Mouse (Mus musculus) cerebral cortex, adult 2 months (tissue): Measurements from ENCODE around the gene Olfr1206.

Source experiments
- WGBS: fragments of 180-500 bp; shearing (Covaris S2); methylation state at CpG from one replicate; pipeline ENCODE4 v1.1.7; 2018; 5-methylcytosine and 5-hydroxymethylcytosine counted together

The Olfr1206 gene

DNA sequence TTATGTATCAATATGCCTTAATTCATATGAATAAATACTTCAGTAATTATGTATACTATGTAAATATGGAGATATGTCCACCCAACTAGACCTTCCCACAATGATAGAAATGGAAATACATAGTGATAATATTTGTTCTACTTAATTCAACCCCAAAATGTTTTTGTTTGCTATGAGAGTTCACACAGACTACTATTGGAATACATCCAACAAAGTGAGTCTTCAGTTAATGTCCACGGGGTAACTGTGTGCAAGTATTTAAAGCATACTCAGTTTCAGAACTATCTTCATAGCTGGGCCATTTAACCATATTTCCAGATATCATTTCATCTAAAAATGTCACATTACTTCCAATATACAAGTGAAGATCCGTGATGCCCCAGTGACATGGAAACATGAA is at the start of gene Olfr1206:
TSS of gene Olfr1206 (plus strand) at position 301 of the 400 bp plus-strand sequence.
- WGBS, result 75% methylated on average over 2 of the region's 2 CpGs

GRCm38 (mm10) chr2:88814196-88814595 is 48.8 kb upstream of the Olfr1206 start, which contains the start of gene Olfr1202:
Gene Olfr1202 (plus strand): TSS chr2:88814496.
- WGBS, result 69% methylated on average over 1 of the region's 1 CpGs

- 93% methylated on average over 2 of the region's 2 CpGs for WGBS
Measured at GRCm38 (mm10) chr2:88829437-88829836, 33.6 kb upstream of the Olfr1206 start, which contains the start of gene Olfr1205. Gene Olfr1205 (plus strand): TSS chr2:88829737.

- WGBS, result 91% methylated on average over 2 of the region's 2 CpGs
Measured at GRCm38 (mm10) chr2:88838477-88838876, 24.6 kb upstream of the Olfr1206 start.

DNA sequence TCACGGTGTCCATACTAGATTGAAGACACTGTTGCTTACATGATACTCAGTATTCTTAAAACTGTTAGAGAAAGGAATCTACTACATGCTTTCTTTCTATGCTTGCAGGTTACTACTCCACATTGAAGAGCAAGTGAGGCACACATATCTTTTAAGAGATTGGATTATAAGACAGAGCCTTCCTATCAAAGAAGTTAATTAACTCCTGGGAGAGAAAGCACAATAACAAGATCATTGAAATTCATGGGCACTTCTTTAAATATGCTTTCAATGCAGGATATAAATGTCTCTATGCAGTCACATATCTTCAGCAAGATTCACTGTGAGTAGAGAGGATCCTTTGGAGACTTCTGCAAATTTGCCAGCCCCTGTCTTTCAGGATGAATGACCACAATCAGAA is 14.0 kb upstream of the Olfr1206 start, which contains the start of gene Olfr1204:
TSS of gene Olfr1204 (plus strand) at position 301 of the 400 bp plus-strand sequence.
- 89% methylated on average over 1 of the region's 1 CpGs for WGBS

DNA sequence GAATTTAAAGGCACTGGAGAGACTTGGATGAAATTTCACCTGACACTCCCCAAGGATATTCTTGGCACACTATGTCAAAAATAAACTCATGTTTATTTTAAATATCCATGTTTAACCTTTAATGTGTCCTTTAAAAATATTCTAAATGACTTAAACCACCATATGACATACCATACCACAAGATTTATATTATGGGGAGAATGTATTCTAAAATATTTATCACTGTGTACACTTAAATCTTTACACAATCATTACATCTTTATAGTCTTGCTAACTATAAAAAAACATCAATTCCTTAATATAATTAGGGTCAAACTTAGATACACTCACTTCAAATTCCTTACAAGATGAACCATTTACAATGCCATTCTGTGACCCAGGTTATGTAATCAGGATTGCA is 39.2 kb downstream of the Olfr1206 start, which contains the start of gene Olfr1208:
TSS of gene Olfr1208 (minus strand) at position 101 of the 400 bp plus-strand sequence.

GRCm38 (mm10) chr2:88915057-88915456 is 52.0 kb downstream of the Olfr1206 start, which contains the start of gene Olfr1209:
Gene Olfr1209 (minus strand): TSS chr2:88915157.
- WGBS, result 83% methylated on average over 3 of the region's 3 CpGs
